ENCODE assay signal across 8 mouse cellular contexts in genomic region chr3:153910489-153910888, GRCm38 (mm10). TPM values are rescaled to one million over a fixed set of nuclear protein-coding genes. Genes with fewer than 3 reads are reported as not detected.
DNase-seq lines count a peak whose midpoint lies in the region; ATAC-seq and TF ChIP-seq lines count a peak whose summit lies in the region.

No protein-coding gene starts in this region.

- peak overlapping the region; percentile 97 for H3K4me3 ChIP-seq in gastrocnemius, adult 2 months
- peak overlapping the region; percentile 89 for H3K4me3 ChIP-seq in C2C12 (ENCODE audit: insufficient read depth, poor library complexity, severe bottlenecking)
- no peak overlapping the region for H3K4me3 ChIP-seq in forebrain, embryonic 14.5 days (ENCODE audit: low read depth, low read length)
- peak overlapping the region; percentile 92 for H3K4me3 ChIP-seq in liver, embryonic 15.5 days (replicated peaks)

- DNase-seq in gastrocnemius, adult 2 months, result no peak
- DNase-seq in gastrocnemius, postnatal 14 days, result no peak
- DNase-seq in forebrain, embryonic 14.5 days (ENCODE audit: low spot score), result no peak

- H3K79me3 ChIP-seq in C2C12 (ENCODE audit: low read depth), result peaks cover 64% of the 10 kb centered on the region

- no peaks in the 10 kb centered on the region for H3K9me3 ChIP-seq in forebrain, embryonic 14.5 days (replicated peaks; ENCODE audit: control insufficient read depth, low read length)
- no peaks in the 10 kb centered on the region for H3K9me3 ChIP-seq in liver, embryonic 15.5 days (replicated peaks)

- intact Hi-C loops in gastrocnemius, adult 2 months (cut with DNase I), result no loop called here
- intact Hi-C loops in gastrocnemius, postnatal 14 days (cut with DNase I; ENCODE audit: low total_unique reads), result no loop called here

- H3K4me2 ChIP-seq in forebrain, embryonic 14.5 days (ENCODE audit: low read length), result peak overlapping the region; percentile 79; the same call in 1 of the 2 replicates
- H3K4me2 ChIP-seq in liver, embryonic 15.5 days, result peak overlapping the region; percentile 84

- H3K36me3 ChIP-seq in C2C12 (ENCODE audit: control insufficient read depth, insufficient read depth), result peaks cover 65% of the 10 kb centered on the region
- peaks cover 60% of the 10 kb centered on the region for H3K36me3 ChIP-seq in forebrain, embryonic 14.5 days (ENCODE audit: control insufficient read depth, insufficient read depth, low read length)
- peaks cover 62% of the 10 kb centered on the region for H3K36me3 ChIP-seq in liver, embryonic 15.5 days (replicated peaks)

- H3K79me2 ChIP-seq in C2C12 (ENCODE audit: control insufficient read depth, insufficient read depth), result peaks cover 73% of the 10 kb centered on the region

- TF ChIP-seq CTCF in gastrocnemius, adult 2 months (IDR thresholded peaks at IDR 0.05), result no peak
- no peak for TF ChIP-seq CTCF in C2C12 (IDR thresholded peaks at IDR 0.05; ENCODE audit: control insufficient read depth, insufficient read depth, insufficient read length)

- no peak overlapping the region; the same call in 1 of the 2 replicates for H3K9ac ChIP-seq in forebrain, embryonic 14.5 days (ENCODE audit: low read length)
- peak overlapping the region; percentile 94 for H3K9ac ChIP-seq in liver, embryonic 15.5 days

- no peak for ATAC-seq in forebrain, embryonic 14.5 days
- no peak for ATAC-seq in liver, embryonic 15.5 days (ENCODE audit: insufficient read depth)
- ATAC-seq in monocyte, adult 5-6 weeks (replicated peaks; ENCODE audit: insufficient number of reproducible peaks, low FRiP score, low TSS enrichment, poor library complexity, severe bottlenecking), result no peak
- ATAC-seq in cerebellum, adult (ENCODE audit: insufficient number of reproducible peaks, low FRiP score, low TSS enrichment), result no peak
- ATAC-seq in inflammation-experienced regulatory T-cells, adult 6 months, result no peak

- peaks cover 18% of the 10 kb centered on the region for H3K4me1 ChIP-seq in forebrain, embryonic 14.5 days (ENCODE audit: control insufficient read depth, insufficient read depth, low read length)
- peaks cover 53% of the 10 kb centered on the region for H3K4me1 ChIP-seq in liver, embryonic 15.5 days (replicated peaks)

- H3K27ac ChIP-seq in gastrocnemius, adult 2 months, result peak overlapping the region; percentile 98; the same call in 1 of the 2 replicates
- H3K27ac ChIP-seq in forebrain, embryonic 14.5 days (ENCODE audit: low read depth, low read length), result no peak overlapping the region
- H3K27ac ChIP-seq in liver, embryonic 15.5 days (replicated peaks), result peak overlapping the region; percentile 93

- H3K27me3 ChIP-seq in C2C12 (ENCODE audit: control insufficient read depth, insufficient read depth, insufficient read length), result no peaks in the 10 kb centered on the region
- no peaks in the 10 kb centered on the region for H3K27me3 ChIP-seq in forebrain, embryonic 14.5 days (replicated peaks; ENCODE audit: control insufficient read depth, insufficient read depth, low read length)
- H3K27me3 ChIP-seq in liver, embryonic 15.5 days, result no peaks in the 10 kb centered on the region

- WGBS in forebrain, embryonic 14.5 days, result 79% methylated on average over 7 of the region's 7 CpGs
- WGBS in liver, embryonic 15.5 days (ENCODE audit: insufficient replicate concordance), result 42% methylated on average over 7 of the region's 7 CpGs

- peak overlapping the region; percentile 59 for H3ac ChIP-seq in C2C12 (ENCODE audit: control insufficient read depth, insufficient read length, low read depth)

TF ChIP-seq in C2C12, 6 proteins besides CTCF, POLR2A, EP300 and RAD21:
- TF ChIP-seq MAX (IDR thresholded peaks at IDR 0.05) (no peak), CEBPB (IDR thresholded peaks at IDR 0.05; ENCODE audit: low read depth) (no peak), FOSL1 (IDR thresholded peaks at IDR 0.05; ENCODE audit: insufficient read depth, low read length, poor library complexity, severe bottlenecking) (no peak), MYOG (IDR thresholded peaks at IDR 0.05; ENCODE audit: control insufficient read depth, extremely low read depth, insufficient read length) (no peak), MYOD1 (IDR thresholded peaks at IDR 0.05; ENCODE audit: control insufficient read depth, insufficient read length, low read depth) (no peak), USF1 (IDR thresholded peaks at IDR 0.05; ENCODE audit: low read depth) (no peak)

RNA-seq across cellular contexts. Expression of gene Rabggtb, which starts 2.3 kb away (rescaled TPM):
- total RNA-seq in gastrocnemius, adult 2 months (2021), result 10 to 100 TPM; 63.7 to 65.2 TPM
- 10 to 100 TPM; 65.8 to 72.5 TPM for total RNA-seq in gastrocnemius, postnatal 14 days (2021)
- polyA plus RNA-seq in C2C12 (2012; fragmentation: generic; extraction: Trizol), result 65.9 TPM
- polyA plus RNA-seq in forebrain, embryonic 14.5 days (2014; fragmentation: Nextera tagmentation; extraction: Ambion mirVana), result 49.1 and 55.4 TPM in 2 replicates
- 36.6 and 38.2 TPM in 2 replicates for polyA plus RNA-seq in liver, embryonic 15.5 days (2015; fragmentation: Nextera tagmentation; extraction: Ambion mirVana)
- 66.2 to 71.0 TPM (median 70.0 TPM) in 3 replicates for total RNA-seq in monocyte, adult 5-6 weeks (2017)
- 10 to 100 TPM; 39.3 to 47.9 (median 45.2) TPM for polyA plus RNA-seq in inflammation-experienced regulatory T-cells, adult 6 months (2017; shearing (Covaris generic))

RNA-seq across cellular contexts. Expression of gene Msh4, which starts 4.6 kb away (rescaled TPM):
- under 1 TPM in 1 of 2 experiments, not detected in 1; 0.10 TPM for total RNA-seq in gastrocnemius, adult 2 months (2021)
- total RNA-seq in gastrocnemius, postnatal 14 days (2021), result under 1 TPM; 0.09 to 0.10 TPM
- polyA plus RNA-seq in C2C12 (2012; fragmentation: generic; extraction: Trizol), result 0.02 TPM
- polyA plus RNA-seq in forebrain, embryonic 14.5 days (2014; fragmentation: Nextera tagmentation; extraction: Ambion mirVana), result 0.06 TPM in 1 of 2 replicates, not detected in the other
- polyA plus RNA-seq in liver, embryonic 15.5 days (2015; fragmentation: Nextera tagmentation; extraction: Ambion mirVana), result 0.03 TPM in 1 of 2 replicates, not detected in the other
- total RNA-seq in monocyte, adult 5-6 weeks (2017), result 0.19 TPM in 1 of 3 replicates, not detected in the others
- under 1 TPM in 1 of 3 experiments, not detected in 2; 0.19 TPM for polyA plus RNA-seq in inflammation-experienced regulatory T-cells, adult 6 months (2017; shearing (Covaris generic))

RNA-seq across cellular contexts. Expression of gene Acadm, which starts 33.9 kb away (rescaled TPM):
- 100 to 1,000 TPM; 288 to 531 TPM for total RNA-seq in gastrocnemius, adult 2 months (2021)
- 100 to 1,000 TPM; 233 to 329 TPM for total RNA-seq in gastrocnemius, postnatal 14 days (2021)
- 26.0 TPM for polyA plus RNA-seq in C2C12 (2012; fragmentation: generic; extraction: Trizol)
- polyA plus RNA-seq in forebrain, embryonic 14.5 days (2014; fragmentation: Nextera tagmentation; extraction: Ambion mirVana), result 42.1 and 47.5 TPM in 2 replicates
- polyA plus RNA-seq in liver, embryonic 15.5 days (2015; fragmentation: Nextera tagmentation; extraction: Ambion mirVana), result 82.5 and 101 TPM in 2 replicates
- total RNA-seq in monocyte, adult 5-6 weeks (2017), result 105 to 153 TPM (median 144 TPM) in 3 replicates
- 10 to 100 TPM; 23.7 to 43.7 (median 40.4) TPM for polyA plus RNA-seq in inflammation-experienced regulatory T-cells, adult 6 months (2017; shearing (Covaris generic))
